Mouse (Mus musculus): ENCODE measurements around the gene Dysf. TPM values are rescaled to one million over a fixed set of nuclear protein-coding genes. Genes with fewer than 3 reads are reported as not detected.

Gene Dysf
- polyA plus RNA-seq, 1 experiment: not detected

- 82% methylated on average over 4 of the region's 4 CpGs for WGBS
- TF ChIP-seq CTCF (IDR thresholded peaks at IDR 0.05; ENCODE audit: insufficient read depth, low read depth, low read length) (no peak), POLR2A (IDR thresholded peaks at IDR 0.05; ENCODE audit: insufficient read depth, low read depth, low read length) (no peak)
- Histone ChIP-seq H3K4me1 (ENCODE audit: control insufficient read depth, insufficient read depth, low read length) (peaks cover 8% of the 10 kb centered on the region), H3K4me3 (ENCODE audit: insufficient read depth, low read depth, low read length) (no peak overlapping the region), H3K27ac (ENCODE audit: insufficient read depth, low read depth, low read length) (no peak overlapping the region)
These were observed 148.2 kb downstream of the Dysf start for GRCm38 (mm10) chr6:84156481-84157025.

- 96% methylated on average over 4 of the region's 4 CpGs for WGBS
- Histone ChIP-seq H3K4me1 (ENCODE audit: control insufficient read depth, insufficient read depth, low read length) (peaks cover 8% of the 10 kb centered on the region), H3K4me3 (ENCODE audit: insufficient read depth, low read depth, low read length) (no peak overlapping the region), H3K27ac (ENCODE audit: insufficient read depth, low read depth, low read length) (no peak overlapping the region)
- TF ChIP-seq CTCF (IDR thresholded peaks at IDR 0.05; ENCODE audit: insufficient read depth, low read depth, low read length): no peak
- no peak for TF ChIP-seq POLR2A (IDR thresholded peaks at IDR 0.05; ENCODE audit: insufficient read depth, low read depth, low read length)
These were observed 150.7 kb downstream of the Dysf start for GRCm38 (mm10) chr6:84159046-84159445.

- no peak overlapping the region for H3K27ac ChIP-seq (ENCODE audit: insufficient read depth, low read depth, low read length)
- TF ChIP-seq CTCF (IDR thresholded peaks at IDR 0.05; ENCODE audit: insufficient read depth, low read depth, low read length) (no peak), POLR2A (IDR thresholded peaks at IDR 0.05; ENCODE audit: insufficient read depth, low read depth, low read length) (no peak)
- H3K4me3 ChIP-seq (ENCODE audit: insufficient read depth, low read depth, low read length): no peak overlapping the region
- WGBS: 78% methylated on average over 14 of the region's 14 CpGs
- no peaks in the 10 kb centered on the region for H3K4me1 ChIP-seq (ENCODE audit: control insufficient read depth, insufficient read depth, low read length)
These were observed 159.2 kb downstream of the Dysf start for GRCm38 (mm10) chr6:84167612-84168011.

- TF ChIP-seq CTCF (IDR thresholded peaks at IDR 0.05; ENCODE audit: insufficient read depth, low read depth, low read length) (no peak), POLR2A (IDR thresholded peaks at IDR 0.05; ENCODE audit: insufficient read depth, low read depth, low read length) (no peak)
- Histone ChIP-seq H3K27ac (ENCODE audit: insufficient read depth, low read depth, low read length) (no peak overlapping the region), H3K4me3 (ENCODE audit: insufficient read depth, low read depth, low read length) (no peak overlapping the region), H3K4me1 (ENCODE audit: control insufficient read depth, insufficient read depth, low read length) (no peaks in the 10 kb centered on the region)
- 86% methylated on average over 1 of the region's 1 CpGs for WGBS
These were observed 160.2 kb downstream of the Dysf start for GRCm38 (mm10) chr6:84168571-84168970.

- Histone ChIP-seq H3K4me1 (ENCODE audit: control insufficient read depth, insufficient read depth, low read length) (no peaks in the 10 kb centered on the region), H3K27ac (ENCODE audit: insufficient read depth, low read depth, low read length) (no peak overlapping the region), H3K4me3 (ENCODE audit: insufficient read depth, low read depth, low read length) (no peak overlapping the region)
- 91% methylated on average over 6 of the region's 6 CpGs for WGBS
- no peak for TF ChIP-seq CTCF (IDR thresholded peaks at IDR 0.05; ENCODE audit: insufficient read depth, low read depth, low read length)
- TF ChIP-seq POLR2A (IDR thresholded peaks at IDR 0.05; ENCODE audit: insufficient read depth, low read depth, low read length): no peak
These were observed 165.2 kb downstream of the Dysf start for GRCm38 (mm10) chr6:84173626-84174025.

- 84% methylated on average over 5 of the region's 5 CpGs for WGBS
These were observed 170.5 kb downstream of the Dysf start for GRCm38 (mm10) chr6:84178776-84179405.

GRCm38 (mm10) chr6:84181452-84181851, 173.1 kb downstream of the Dysf start:
- Histone ChIP-seq H3K27ac (ENCODE audit: insufficient read depth, low read depth, low read length) (no peak overlapping the region), H3K4me1 (ENCODE audit: control insufficient read depth, insufficient read depth, low read length) (no peaks in the 10 kb centered on the region), H3K4me3 (ENCODE audit: insufficient read depth, low read depth, low read length) (no peak overlapping the region)
- no peak for TF ChIP-seq CTCF (IDR thresholded peaks at IDR 0.05; ENCODE audit: insufficient read depth, low read depth, low read length)
- TF ChIP-seq POLR2A (IDR thresholded peaks at IDR 0.05; ENCODE audit: insufficient read depth, low read depth, low read length): no peak
- WGBS: 51% methylated on average over 4 of the region's 4 CpGs

More at GRCm38 (mm10) chr6:84178776-84179405, 170.5 kb downstream of the Dysf start:
- Histone ChIP-seq H3K4me3 (ENCODE audit: insufficient read depth, low read depth, low read length) (no peak overlapping the region), H3K27ac (ENCODE audit: insufficient read depth, low read depth, low read length) (no peak overlapping the region), H3K4me1 (ENCODE audit: control insufficient read depth, insufficient read depth, low read length) (no peaks in the 10 kb centered on the region)
- TF ChIP-seq POLR2A (IDR thresholded peaks at IDR 0.05; ENCODE audit: insufficient read depth, low read depth, low read length) (no peak), CTCF (IDR thresholded peaks at IDR 0.05; ENCODE audit: insufficient read depth, low read depth, low read length) (no peak)

GRCm38 (mm10) chr6:84191656-84192250, 183.4 kb downstream of the Dysf start:
- 79% methylated on average over 6 of the region's 6 CpGs for WGBS
- H3K27ac ChIP-seq (ENCODE audit: insufficient read depth, low read depth, low read length): no peak overlapping the region
- no peak overlapping the region for H3K4me3 ChIP-seq (ENCODE audit: insufficient read depth, low read depth, low read length)
- TF ChIP-seq POLR2A (IDR thresholded peaks at IDR 0.05; ENCODE audit: insufficient read depth, low read depth, low read length) (no peak), CTCF (IDR thresholded peaks at IDR 0.05; ENCODE audit: insufficient read depth, low read depth, low read length) (no peak)
- no peaks in the 10 kb centered on the region for H3K4me1 ChIP-seq (ENCODE audit: control insufficient read depth, insufficient read depth, low read length)

GRCm38 (mm10) chr6:84196511-84196910, 188.1 kb downstream of the Dysf start:
- Histone ChIP-seq H3K4me1 (ENCODE audit: control insufficient read depth, insufficient read depth, low read length) (0 out of 2 replicates have a peak, but pooled peaks cover 4% of the 10 kb centered on the region), H3K27ac (ENCODE audit: insufficient read depth, low read depth, low read length) (no peak overlapping the region), H3K4me3 (ENCODE audit: insufficient read depth, low read depth, low read length) (no peak overlapping the region)
- TF ChIP-seq POLR2A (IDR thresholded peaks at IDR 0.05; ENCODE audit: insufficient read depth, low read depth, low read length) (no peak), CTCF (IDR thresholded peaks at IDR 0.05; ENCODE audit: insufficient read depth, low read depth, low read length) (no peak)
- 96% methylated on average over 5 of the region's 5 CpGs for WGBS

All from olfactory bulb, adult 2 months (tissue).